Mouse (Mus musculus) neural tube, embryonic 11.5 days (tissue): ENCODE measurements at regions not wholly inside any gene's neighbourhood (a gene's known extent, or its start where the extent isn't known, plus 50 kb on each side); places are given as distances from the start of the nearest gene placed in this dataset.
A peak's percentile ranks its signal among the peaks of the same experiment; 100 is the strongest.

Experiments used
- ATAC-seq: fragments of 200-750 bp; cut with Nextera tagmentation; 2 replicates; pipeline ENCODE4 v1.8.0; 2017; ENCODE audit warnings: moderate number of reproducible peaks, mild to moderate bottlenecking, moderate TSS enrichment, moderate library complexity; ENCODE audit not compliant: insufficient read depth, low FRiP score, low TSS enrichment
- DNase-seq: peaks from one replicate; pipeline ENCODE4 v3.0.0-alpha.2; 2015; ENCODE audit warnings: low spot score
- H3K27ac ChIP-seq: fragments of 300-500 bp; sonication (generic); 2 replicates; pipeline ENCODE4 v1.5.1; 2014; ENCODE audit warnings: low read depth, mild to moderate bottlenecking, low read length
- H3K27me3 ChIP-seq: fragments of 300-500 bp; sonication (generic); 2 replicates; pipeline ENCODE4 v1.6.1; 2014; ENCODE audit warnings: mild to moderate bottlenecking, low read length, mixed read lengths; ENCODE audit not compliant: control insufficient read depth, insufficient read depth
- H3K36me3 ChIP-seq: fragments of 300-500 bp; sonication (generic); 2 replicates; pipeline ENCODE4 v1.6.1; 2014; ENCODE audit warnings: mild to moderate bottlenecking, low read length, moderate library complexity, mixed read lengths; ENCODE audit not compliant: control insufficient read depth, insufficient read depth
- H3K4me1 ChIP-seq: fragments of 300-500 bp; sonication (generic); 2 replicates; pipeline ENCODE4 v1.6.1; 2014; ENCODE audit warnings: low read length, mixed read lengths; ENCODE audit not compliant: control insufficient read depth, insufficient read depth
- H3K4me2 ChIP-seq: fragments of 300-500 bp; sonication (generic); 2 replicates; pipeline ENCODE4 v1.6.1; 2014; ENCODE audit warnings: low read depth, mild to moderate bottlenecking, moderate library complexity
- H3K4me3 ChIP-seq: fragments of 300-500 bp; sonication (generic); 2 replicates; pipeline ENCODE4 v1.5.1; 2014; ENCODE audit warnings: low read depth, low read length
- H3K9ac ChIP-seq: fragments of 300-500 bp; sonication (generic); 2 replicates; pipeline ENCODE4 v1.6.1; 2014; ENCODE audit warnings: mild to moderate bottlenecking, low read length
- H3K9me3 ChIP-seq: fragments of 300-500 bp; sonication (generic); 2 replicates; pipeline ENCODE4 v1.6.1; 2016; ENCODE audit warnings: low read length; ENCODE audit not compliant: control insufficient read depth
- WGBS: fragments of 180-500 bp; shearing (Covaris S2); extraction: QIAGEN DNeasy Blood & Tissue Kit; methylation state at CpG from one replicate; pipeline ENCODE4 v1.1.7; 2014; 5-methylcytosine and 5-hydroxymethylcytosine counted together

DNA sequence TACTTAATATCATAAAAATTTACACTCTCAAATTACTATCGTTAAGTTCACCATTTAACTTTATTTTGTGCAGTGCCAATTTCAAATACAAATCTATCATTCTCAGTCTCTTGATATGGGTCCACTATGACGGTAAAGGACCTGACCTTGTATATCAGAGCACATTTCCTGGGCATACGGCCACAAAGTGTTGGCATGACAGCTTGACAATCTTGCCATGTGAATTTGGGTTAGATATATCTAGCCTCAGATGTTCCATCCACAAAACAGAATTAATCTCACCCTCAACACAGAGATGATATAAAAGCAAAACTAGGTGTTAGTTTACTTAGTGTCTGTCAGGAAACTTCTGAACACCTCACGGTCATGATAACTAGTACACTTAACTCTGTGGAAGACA, 120.8 kb downstream of the Ankrd50 start:
- Histone ChIP-seq H3K9ac (no peak overlapping the region), H3K9me3 (no peaks in the 10 kb centered on the region), H3K4me1 (no peaks in the 10 kb centered on the region), H3K4me3 (no peak overlapping the region), H3K36me3 (no peaks in the 10 kb centered on the region), H3K27ac (no peak overlapping the region), H3K4me2 (no peak overlapping the region), H3K27me3 (no peaks in the 10 kb centered on the region)
- no peak for ATAC-seq
- 92% methylated on average over 4 of the region's 4 CpGs for WGBS
- no peak for DNase-seq

DNA sequence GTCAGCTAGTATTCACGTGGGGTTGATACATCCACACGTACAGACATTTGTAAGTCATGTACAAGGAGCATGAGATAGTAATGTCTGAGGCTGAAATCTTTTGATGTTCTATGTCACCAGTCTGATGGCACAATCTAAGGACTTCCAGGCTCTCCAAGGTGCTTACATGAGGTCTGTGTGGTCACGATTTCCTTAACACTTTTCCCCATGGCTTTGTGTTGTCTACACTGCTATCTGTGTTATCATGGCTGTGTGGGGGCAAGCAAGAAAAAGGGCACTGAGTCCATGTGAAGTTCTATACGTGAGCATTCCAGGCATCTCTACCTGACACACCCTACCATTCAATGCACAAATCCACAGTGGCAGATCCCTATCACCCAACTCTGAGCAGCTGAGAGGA, 123.2 kb downstream of the Ankrd50 start:
- Histone ChIP-seq H3K36me3 (no peaks in the 10 kb centered on the region), H3K4me3 (no peak overlapping the region), H3K9ac (no peak overlapping the region), H3K9me3 (no peaks in the 10 kb centered on the region), H3K27me3 (no peaks in the 10 kb centered on the region), H3K4me1 (no peaks in the 10 kb centered on the region), H3K27ac (no peak overlapping the region), H3K4me2 (no peak overlapping the region)
- ATAC-seq (no peak), DNase-seq (no peak)
- WGBS, result 90% methylated on average over 4 of the region's 4 CpGs

DNA sequence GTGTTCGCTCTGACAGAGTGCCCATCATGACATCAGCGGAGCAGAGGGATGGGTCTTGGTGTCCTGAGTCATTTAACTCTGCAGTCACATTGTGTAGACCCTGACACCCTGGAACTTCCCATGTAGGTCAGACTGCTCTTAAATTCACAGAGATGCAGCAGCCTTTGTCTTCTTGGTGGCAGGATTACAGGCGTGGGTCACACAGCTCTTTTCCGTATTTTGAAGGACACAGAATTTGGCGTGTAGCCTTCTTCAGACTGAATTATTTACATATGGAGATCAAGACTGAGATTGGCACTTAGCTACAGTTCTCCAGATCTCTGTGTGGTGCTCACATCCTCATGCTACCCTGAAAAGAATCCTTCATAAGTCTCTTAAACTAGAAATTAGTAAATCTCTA, 123.7 kb downstream of the Ankrd50 start:
- ATAC-seq, result no peak
- H3K27ac ChIP-seq, result no peak overlapping the region
- 71% methylated on average over 5 of the region's 5 CpGs for WGBS

DNA sequence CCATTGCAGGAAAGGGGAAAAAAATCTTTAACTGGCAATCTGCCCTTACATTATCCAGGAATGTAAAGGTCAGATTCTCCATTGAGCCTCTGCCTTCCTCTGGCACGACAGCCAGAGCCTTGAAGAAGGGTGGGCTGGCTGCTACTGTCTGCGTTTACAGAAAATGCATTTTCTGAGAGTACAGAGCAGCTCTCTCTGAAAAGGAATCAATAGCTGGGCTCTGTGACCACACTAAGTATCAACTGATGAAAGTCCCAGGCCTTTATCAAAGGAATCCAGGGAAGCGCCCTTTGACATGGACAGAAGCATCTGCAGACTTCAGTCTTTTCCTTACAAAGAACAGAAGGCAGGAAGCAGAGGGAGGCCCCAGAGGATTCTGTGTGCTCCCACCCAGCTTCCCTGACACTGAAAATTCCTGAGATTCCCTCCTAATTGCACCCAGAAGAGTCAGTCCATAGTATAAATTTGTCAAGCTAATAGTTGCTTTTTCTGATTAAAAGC, 124.2 kb downstream of the Ankrd50 start:
- Histone ChIP-seq H3K27me3 (no peaks in the 10 kb centered on the region), H3K4me2 (no peak overlapping the region), H3K9ac (no peak overlapping the region), H3K4me1 (no peaks in the 10 kb centered on the region), H3K4me3 (no peak overlapping the region), H3K36me3 (no peaks in the 10 kb centered on the region), H3K27ac (no peak overlapping the region), H3K9me3 (no peaks in the 10 kb centered on the region)
- WGBS, result 42% methylated on average over 3 of the region's 3 CpGs
- ATAC-seq (no peak), DNase-seq (peak; percentile 12)

More for the DNA sequence above, 123.7 kb downstream of the Ankrd50 start:
- no peaks in the 10 kb centered on the region for H3K27me3 ChIP-seq
- no peak for DNase-seq
- H3K4me2 ChIP-seq, result no peak overlapping the region
- no peak overlapping the region for H3K9ac ChIP-seq
- H3K4me3 ChIP-seq, result no peak overlapping the region
- H3K4me1 ChIP-seq, result no peaks in the 10 kb centered on the region
- H3K36me3 ChIP-seq, result no peaks in the 10 kb centered on the region
- no peaks in the 10 kb centered on the region for H3K9me3 ChIP-seq

DNA sequence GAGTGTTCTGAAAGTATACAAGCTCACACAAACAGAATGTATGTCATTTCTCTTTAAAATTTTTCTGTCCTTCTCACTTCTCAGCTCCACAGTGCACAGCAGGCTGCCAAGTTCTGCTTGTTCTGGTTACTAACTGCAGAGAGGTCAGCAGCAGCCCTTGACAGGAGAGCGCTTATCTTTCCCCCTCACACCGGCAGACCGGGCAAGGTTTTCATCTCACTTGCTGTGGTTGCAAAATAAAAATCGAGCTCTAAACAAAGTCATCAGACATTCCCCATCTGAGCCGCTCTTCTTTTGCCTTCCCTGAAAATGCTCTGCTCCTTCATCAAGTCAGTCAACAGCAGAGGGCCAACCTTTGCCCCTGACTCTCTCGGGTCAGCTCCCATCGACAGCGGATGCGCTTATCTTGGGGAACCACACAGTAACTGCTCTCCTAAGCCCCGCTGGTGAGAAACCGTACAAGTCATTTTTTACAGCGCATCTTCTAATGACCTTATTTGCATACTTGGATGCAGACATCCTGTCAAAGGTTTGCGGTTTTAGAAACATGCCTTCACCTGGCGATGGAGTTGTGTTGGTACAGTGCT, 126.6 kb downstream of the Ankrd50 start:
- no peak for ATAC-seq
- WGBS, result 57% methylated on average over 14 of the region's 14 CpGs
- Histone ChIP-seq H3K27ac (no peak overlapping the region), H3K36me3 (no peaks in the 10 kb centered on the region), H3K27me3 (no peaks in the 10 kb centered on the region), H3K4me2 (no peak overlapping the region), H3K4me3 (no peak overlapping the region), H3K9ac (no peak overlapping the region), H3K9me3 (no peaks in the 10 kb centered on the region), H3K4me1 (no peaks in the 10 kb centered on the region)
- DNase-seq, result no peak

DNA sequence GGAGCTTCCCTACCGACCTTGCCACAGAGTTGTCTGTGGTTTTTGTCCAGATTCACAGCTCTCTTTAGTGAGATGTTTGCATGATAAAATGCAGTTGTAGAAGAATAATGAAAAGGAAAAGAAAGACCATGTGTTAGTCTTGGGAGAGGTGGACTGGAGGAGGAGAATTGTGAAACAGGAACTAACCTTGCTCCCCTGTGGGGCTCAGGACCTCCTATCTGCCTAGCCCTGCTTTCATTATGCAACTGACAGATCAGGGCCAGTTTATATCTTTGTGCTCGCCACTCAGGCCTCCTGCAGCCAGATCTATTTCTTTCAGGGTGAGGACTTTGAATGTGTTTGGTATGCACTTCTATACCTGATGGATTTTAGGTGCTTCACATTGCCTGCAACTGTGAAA, 140.4 kb downstream of the Ankrd50 start:
- Histone ChIP-seq H3K4me2 (no peak overlapping the region), H3K4me3 (no peak overlapping the region), H3K36me3 (no peaks in the 10 kb centered on the region), H3K9me3 (no peaks in the 10 kb centered on the region), H3K4me1 (no peaks in the 10 kb centered on the region), H3K27me3 (no peaks in the 10 kb centered on the region), H3K27ac (no peak overlapping the region), H3K9ac (no peak overlapping the region)
- no peak for DNase-seq
- WGBS, result 40% methylated on average over 2 of the region's 2 CpGs
- ATAC-seq, result no peak

DNA sequence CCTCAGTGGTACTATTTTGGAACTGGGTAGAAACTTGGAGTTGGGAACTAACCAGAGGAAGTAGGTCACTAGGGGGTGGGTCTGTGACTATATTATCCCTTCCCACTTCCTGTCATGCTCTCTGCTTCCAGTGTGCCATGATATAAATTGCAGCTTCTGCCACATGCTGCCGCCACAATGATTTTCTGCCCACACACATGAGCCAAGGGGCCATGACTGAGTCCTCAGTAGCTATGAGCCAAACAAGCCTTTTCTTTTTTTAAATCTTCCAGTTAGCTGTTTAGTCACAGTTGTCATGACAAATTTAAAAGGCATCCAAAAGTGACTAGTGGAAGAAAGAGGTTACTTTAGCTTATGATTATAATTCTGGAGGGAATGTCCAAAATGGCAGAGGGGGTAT, 143.0 kb downstream of the Ankrd50 start:
- H3K9me3 ChIP-seq, result no peaks in the 10 kb centered on the region
- no peaks in the 10 kb centered on the region for H3K4me1 ChIP-seq
- H3K27me3 ChIP-seq, result no peaks in the 10 kb centered on the region
- H3K27ac ChIP-seq, result no peak overlapping the region
- H3K4me2 ChIP-seq, result no peak overlapping the region
- no peaks in the 10 kb centered on the region for H3K36me3 ChIP-seq
- DNase-seq (no peak), ATAC-seq (no peak)
- H3K9ac ChIP-seq, result no peak overlapping the region
- no peak overlapping the region for H3K4me3 ChIP-seq
- 79% methylated on average over 1 of the region's 1 CpGs for WGBS

DNA sequence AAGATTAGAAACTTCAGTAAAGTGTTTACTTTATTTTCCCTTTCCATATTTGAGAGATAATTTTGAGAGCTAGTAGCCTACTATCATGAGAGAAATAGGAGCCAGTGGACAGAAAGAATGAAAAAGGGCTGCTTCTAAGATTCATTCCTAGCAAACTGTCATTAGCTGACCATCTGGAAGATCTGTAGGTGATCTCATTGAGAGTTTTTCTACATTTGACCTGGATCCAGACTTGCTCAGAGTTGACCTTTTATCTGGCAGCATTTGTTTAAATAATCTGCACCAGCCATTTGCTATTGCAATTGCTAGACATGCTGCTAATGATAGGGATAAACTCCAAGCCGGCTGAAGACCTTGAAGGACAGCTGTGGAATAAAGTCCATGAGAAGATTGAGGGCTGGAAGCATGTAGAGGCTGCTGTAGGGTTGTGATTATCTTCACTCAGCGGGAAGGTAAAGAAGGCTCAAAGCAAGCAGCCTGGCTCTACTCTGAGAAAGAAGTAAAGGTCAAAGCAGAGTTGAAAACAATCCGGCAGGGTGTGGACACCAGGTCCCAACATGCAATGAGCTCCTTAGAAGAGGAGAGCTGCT, 151.2 kb downstream of the Ankrd50 start:
- Histone ChIP-seq H3K4me3 (no peak overlapping the region), H3K36me3 (no peaks in the 10 kb centered on the region), H3K9me3 (no peaks in the 10 kb centered on the region), H3K9ac (no peak overlapping the region), H3K27me3 (no peaks in the 10 kb centered on the region), H3K27ac (no peak overlapping the region), H3K4me1 (no peaks in the 10 kb centered on the region), H3K4me2 (no peak overlapping the region)
- no peak for DNase-seq
- ATAC-seq, result no peak
- WGBS, result 82% methylated on average over 3 of the region's 3 CpGs

DNA sequence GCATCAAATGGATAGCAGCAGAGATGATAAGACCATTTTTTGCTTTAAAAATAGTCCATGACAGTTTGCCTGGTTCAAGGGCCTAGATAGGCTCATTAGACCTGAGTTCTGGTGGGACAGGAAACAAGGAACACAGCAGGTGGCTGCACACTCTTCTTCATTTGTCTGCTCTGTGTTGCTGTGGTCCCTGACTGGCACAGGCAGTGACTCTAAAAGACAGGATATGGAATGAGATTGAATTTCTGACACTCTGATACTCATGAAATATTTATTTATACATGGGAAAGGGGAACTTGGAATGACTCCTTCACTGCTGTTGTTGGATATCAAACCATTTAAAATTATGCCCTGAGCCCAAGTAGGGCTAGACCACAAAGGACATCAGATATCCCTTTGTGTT, 153.5 kb downstream of the Ankrd50 start:
- no peaks in the 10 kb centered on the region for H3K4me1 ChIP-seq
- H3K36me3 ChIP-seq, result no peaks in the 10 kb centered on the region
- no peaks in the 10 kb centered on the region for H3K9me3 ChIP-seq
- H3K9ac ChIP-seq, result no peak overlapping the region
- ATAC-seq, result no peak
- H3K27ac ChIP-seq, result no peak overlapping the region
- H3K4me2 ChIP-seq, result no peak overlapping the region
- DNase-seq, result no peak
- H3K27me3 ChIP-seq, result no peaks in the 10 kb centered on the region
- H3K4me3 ChIP-seq, result no peak overlapping the region
